Mouse (Mus musculus) layer of hippocampus, postnatal 36 days (tissue): Measurements from ENCODE around the gene Sp110. TPM values are rescaled to one million over a fixed set of nuclear protein-coding genes. Genes with fewer than 3 reads are reported as not detected.
"Not testable (repeated sequence)": the region's sequence is repeated elsewhere in the genome, so short reads cannot be mapped to it uniquely, and the experiment has no call there.

Experiments
- DNase-seq, 2 experiments: peaks; one replicate each; pipeline ENCODE4 v3.0.0; 2022
- total RNA-seq, 2 experiments: library from RNA; stranded (reverse); gene quantifications; 2 replicates each; pipeline ENCODE4 v1.2.3; 2021

Sp110 gene
- total RNA-seq: 1 to 10 TPM in 1 of 2 experiments, under 1 TPM in 1; 0.78 to 1.0 TPM

GRCm38 (mm10) chr1:85598271-85599012 is at the start of gene Sp110:
TSS of gene Sp110 (minus strand) at chr1:85598817.
- DNase-seq: not testable (repeated sequence)

GRCm38 (mm10) chr1:85638144-85638543 is 39.5 kb upstream of the Sp110 start:
- not testable (repeated sequence) for DNase-seq

GRCm38 (mm10) chr1:85636936-85637335 is 38.3 kb upstream of the Sp110 start:
- DNase-seq: not testable (repeated sequence)

GRCm38 (mm10) chr1:85618689-85619088 is 20.1 kb upstream of the Sp110 start:
- DNase-seq: not testable (repeated sequence)

GRCm38 (mm10) chr1:85617161-85617560 is 18.5 kb upstream of the Sp110 start:
- not testable (repeated sequence) for DNase-seq

GRCm38 (mm10) chr1:85615819-85616218 is 17.2 kb upstream of the Sp110 start:
- not testable (repeated sequence) for DNase-seq

GRCm38 (mm10) chr1:85615096-85615495 is 16.5 kb upstream of the Sp110 start:
- not testable (repeated sequence) for DNase-seq

GRCm38 (mm10) chr1:85610581-85610980 is 12.0 kb upstream of the Sp110 start:
- DNase-seq: not testable (repeated sequence)

- DNase-seq: not testable (repeated sequence)
Measured at GRCm38 (mm10) chr1:85608361-85608760, 9.7 kb upstream of the Sp110 start.

- DNase-seq: not testable (repeated sequence)
Measured at GRCm38 (mm10) chr1:85604341-85604740, 5.7 kb upstream of the Sp110 start.

GRCm38 (mm10) chr1:85600794-85601193 is 2.2 kb upstream of the Sp110 start:
- not testable (repeated sequence) for DNase-seq

- not testable (repeated sequence) for DNase-seq
Measured at GRCm38 (mm10) chr1:85600078-85600477, 1.5 kb upstream of the Sp110 start, which contains the start of gene Sp140. TSS of gene Sp140 (plus strand) at chr1:85600378.

- DNase-seq: not testable (repeated sequence)
Measured at GRCm38 (mm10) chr1:85592526-85592925, 6.1 kb downstream of the Sp110 start.

- DNase-seq: not testable (repeated sequence)
Measured at GRCm38 (mm10) chr1:85588697-85589096, 9.9 kb downstream of the Sp110 start.

- DNase-seq: not testable (repeated sequence)
Measured at GRCm38 (mm10) chr1:85581518-85581917, 17.1 kb downstream of the Sp110 start.

GRCm38 (mm10) chr1:85580578-85580977 is 18.0 kb downstream of the Sp110 start:
- DNase-seq: not testable (repeated sequence)

- not testable (repeated sequence) for DNase-seq
Measured at GRCm38 (mm10) chr1:85580148-85580534, 18.5 kb downstream of the Sp110 start.

GRCm38 (mm10) chr1:85579199-85580147 is 19.1 kb downstream of the Sp110 start:
- not testable (repeated sequence) for DNase-seq

GRCm38 (mm10) chr1:85578372-85579010 is 20.1 kb downstream of the Sp110 start:
- DNase-seq: not testable (repeated sequence)

GRCm38 (mm10) chr1:85575376-85575775 is 23.2 kb downstream of the Sp110 start, which contains the start of gene G530012D18Rik:
TSS of gene G530012D18Rik (plus strand) at chr1:85575676.
- not testable (repeated sequence) for DNase-seq

GRCm38 (mm10) chr1:85573554-85573953 is 25.1 kb downstream of the Sp110 start:
- not testable (repeated sequence) for DNase-seq

GRCm38 (mm10) chr1:85555261-85555660 is 43.4 kb downstream of the Sp110 start:
- DNase-seq: not testable (repeated sequence)
